Mouse (Mus musculus): Measurements from ENCODE around the gene Haus5. TPM values are rescaled to one million over a fixed set of nuclear protein-coding genes. Genes with fewer than 3 reads are reported as not detected.

Haus5 gene
- polyA plus RNA-seq, 1 experiment: 17.1 TPM

- WGBS: 29% methylated on average over 4 of the region's 4 CpGs
- no peaks in the 10 kb centered on the region for H3K4me1 ChIP-seq (ENCODE audit: control insufficient read depth, insufficient read depth, low read length)
- H3K4me3 ChIP-seq (replicated peaks; ENCODE audit: insufficient read depth, low read depth, low read length): no peak overlapping the region
- peaks cover 6% of the 10 kb centered on the region; the same call in 1 of the 2 replicates for H3K27me3 ChIP-seq (ENCODE audit: control insufficient read depth, insufficient read depth, low read length)
- no peak overlapping the region for H3K27ac ChIP-seq (ENCODE audit: insufficient read depth, low read length)
- TF ChIP-seq POLR2A (IDR thresholded peaks at IDR 0.05; ENCODE audit: borderline replicate concordance, insufficient read depth, low read length): no peak
- TF ChIP-seq CTCF (IDR thresholded peaks at IDR 0.05; ENCODE audit: borderline replicate concordance, insufficient read depth, low read depth, low read length): no peak
- DNase-seq: no peak
Measured at GRCm38 (mm10) chr7:30639083-30639482, 25.7 kb downstream of the Haus5 start.

GRCm38 (mm10) chr7:30636395-30636794 is 28.4 kb downstream of the Haus5 start:
- TF ChIP-seq CTCF (IDR thresholded peaks at IDR 0.05; ENCODE audit: borderline replicate concordance, insufficient read depth, low read depth, low read length): no peak
- TF ChIP-seq POLR2A (IDR thresholded peaks at IDR 0.05; ENCODE audit: borderline replicate concordance, insufficient read depth, low read length): no peak
- Histone ChIP-seq H3K27ac (ENCODE audit: insufficient read depth, low read length) (no peak overlapping the region), H3K4me3 (replicated peaks; ENCODE audit: insufficient read depth, low read depth, low read length) (no peak overlapping the region), H3K4me1 (ENCODE audit: control insufficient read depth, insufficient read depth, low read length) (no peaks in the 10 kb centered on the region), H3K27me3 (ENCODE audit: control insufficient read depth, insufficient read depth, low read length) (peaks cover 6% of the 10 kb centered on the region; the same call in 1 of the 2 replicates)
- WGBS: 29% methylated on average over 11 of the region's 11 CpGs
- DNase-seq: no peak

GRCm38 (mm10) chr7:30635752-30636151 is 29.0 kb downstream of the Haus5 start, which contains the start of gene Etv2:
TSS of gene Etv2 (minus strand) at chr7:30635852.
- no peaks in the 10 kb centered on the region for H3K4me1 ChIP-seq (ENCODE audit: control insufficient read depth, insufficient read depth, low read length)
- H3K27ac ChIP-seq (ENCODE audit: insufficient read depth, low read length): no peak within 1 kb of the TSS
- peaks cover 6% of the 10 kb centered on the region; the same call in 1 of the 2 replicates for H3K27me3 ChIP-seq (ENCODE audit: control insufficient read depth, insufficient read depth, low read length)
- 2% methylated on average over 5 of the region's 5 CpGs for WGBS
- no peak for TF ChIP-seq CTCF (IDR thresholded peaks at IDR 0.05; ENCODE audit: borderline replicate concordance, insufficient read depth, low read depth, low read length)
- TF ChIP-seq POLR2A (IDR thresholded peaks at IDR 0.05; ENCODE audit: borderline replicate concordance, insufficient read depth, low read length): no peak
- DNase-seq: no peak
- no peak within 1 kb of the TSS for H3K4me3 ChIP-seq (replicated peaks; ENCODE audit: insufficient read depth, low read depth, low read length)

- DNase-seq: no peak
- TF ChIP-seq POLR2A (IDR thresholded peaks at IDR 0.05; ENCODE audit: borderline replicate concordance, insufficient read depth, low read length): no peak
- TF ChIP-seq CTCF (IDR thresholded peaks at IDR 0.05; ENCODE audit: borderline replicate concordance, insufficient read depth, low read depth, low read length): peak; percentile 29; the same call in 1 of the 2 replicates
- Histone ChIP-seq H3K27ac (ENCODE audit: insufficient read depth, low read length) (no peak overlapping the region), H3K4me1 (ENCODE audit: control insufficient read depth, insufficient read depth, low read length) (no peaks in the 10 kb centered on the region), H3K27me3 (ENCODE audit: control insufficient read depth, insufficient read depth, low read length) (peaks cover 6% of the 10 kb centered on the region; the same call in 1 of the 2 replicates), H3K4me3 (replicated peaks; ENCODE audit: insufficient read depth, low read depth, low read length) (no peak overlapping the region)
- under 1% methylated on average over 20 of the region's 20 CpGs for WGBS
Measured at GRCm38 (mm10) chr7:30634621-30635020, 30.2 kb downstream of the Haus5 start.

- TF ChIP-seq POLR2A (IDR thresholded peaks at IDR 0.05; ENCODE audit: borderline replicate concordance, insufficient read depth, low read length) (no peak), CTCF (IDR thresholded peaks at IDR 0.05; ENCODE audit: borderline replicate concordance, insufficient read depth, low read depth, low read length) (no peak)
- Histone ChIP-seq H3K27me3 (ENCODE audit: control insufficient read depth, insufficient read depth, low read length) (peaks cover 6% of the 10 kb centered on the region; the same call in 1 of the 2 replicates), H3K4me1 (ENCODE audit: control insufficient read depth, insufficient read depth, low read length) (no peaks in the 10 kb centered on the region), H3K4me3 (replicated peaks; ENCODE audit: insufficient read depth, low read depth, low read length) (no peak overlapping the region), H3K27ac (ENCODE audit: insufficient read depth, low read length) (no peak overlapping the region)
- DNase-seq: no peak
- WGBS: 5% methylated on average over 27 of the region's 27 CpGs
Measured at GRCm38 (mm10) chr7:30633762-30634412, 30.9 kb downstream of the Haus5 start.

GRCm38 (mm10) chr7:30629013-30629412 is 35.8 kb downstream of the Haus5 start:
- TF ChIP-seq CTCF (IDR thresholded peaks at IDR 0.05; ENCODE audit: borderline replicate concordance, insufficient read depth, low read depth, low read length) (no peak), POLR2A (IDR thresholded peaks at IDR 0.05; ENCODE audit: borderline replicate concordance, insufficient read depth, low read length) (no peak)
- no peak overlapping the region for H3K4me3 ChIP-seq (replicated peaks; ENCODE audit: insufficient read depth, low read depth, low read length)
- no peak overlapping the region for H3K27ac ChIP-seq (ENCODE audit: insufficient read depth, low read length)
- H3K27me3 ChIP-seq (ENCODE audit: control insufficient read depth, insufficient read depth, low read length): no peaks in the 10 kb centered on the region; the same call in 1 of the 2 replicates
- no peak for DNase-seq
- H3K4me1 ChIP-seq (ENCODE audit: control insufficient read depth, insufficient read depth, low read length): no peaks in the 10 kb centered on the region

- peaks cover 3% of the 10 kb centered on the region; the same call in 1 of the 2 replicates for H3K4me1 ChIP-seq (ENCODE audit: control insufficient read depth, insufficient read depth, low read length)
- no peak overlapping the region for H3K27ac ChIP-seq (ENCODE audit: insufficient read depth, low read length)
- WGBS: 89% methylated on average over 5 of the region's 5 CpGs
- DNase-seq: no peak
- H3K4me3 ChIP-seq (replicated peaks; ENCODE audit: insufficient read depth, low read depth, low read length): no peak overlapping the region
- H3K27me3 ChIP-seq (ENCODE audit: control insufficient read depth, insufficient read depth, low read length): no peaks in the 10 kb centered on the region
- no peak for TF ChIP-seq POLR2A (IDR thresholded peaks at IDR 0.05; ENCODE audit: borderline replicate concordance, insufficient read depth, low read length)
- TF ChIP-seq CTCF (IDR thresholded peaks at IDR 0.05; ENCODE audit: borderline replicate concordance, insufficient read depth, low read depth, low read length): no peak
Measured at GRCm38 (mm10) chr7:30626647-30627046, 38.1 kb downstream of the Haus5 start.

Data from cerebellum, adult 2 months (tissue).